Mouse (Mus musculus): ENCODE measurements around the gene Gm42688. TPM values are rescaled to one million over a fixed set of nuclear protein-coding genes. Genes with fewer than 3 reads are reported as not detected.

Gene Gm42688
- total and polyA plus RNA-seq, 3 experiments, result 1.2 to 1.6 (median 1.3) TPM

GRCm38 (mm10) chr6:83142211-83142731 is 40.9 kb downstream of the Gm42688 start:
- DNase-seq (ENCODE audit: extremely low read depth), result no peak
- no peak overlapping the region for H3K9ac ChIP-seq (ENCODE audit: insufficient read depth, low read depth)
- H3K36me3 ChIP-seq (replicated peaks in 1 of 2; ENCODE audit: control insufficient read depth in 1 of 2, insufficient read depth in 1 of 2, low read length in 1 of 2), result no peaks in the 10 kb centered on the region
- no peaks in the 10 kb centered on the region for H3K9me3 ChIP-seq (replicated peaks; ENCODE audit: low read length)
- dilution Hi-C loops (cut with MboI; ENCODE audit: extremely low pct_ligation_motif_present, extremely low pct_unique_long_range_greater_than_20kb, low sequenced_read_pairs) (no loop called here), in situ Hi-C loops (cut with MboI; ENCODE audit: low pct_ligation_motif_present, low pct_unique_long_range_greater_than_20kb, low sequenced_read_pairs) (no loop called here)
- H3K4me3 ChIP-seq (replicated peaks in 1 of 3; ENCODE audit: low read depth in 2 of 3, low read length in 2 of 3, poor library complexity in 1 of 3), result no peak overlapping the region
- H3K79me2 ChIP-seq (replicated peaks; ENCODE audit: control insufficient read depth, extremely low read depth, insufficient read depth, poor library complexity, severe bottlenecking), result no peaks in the 10 kb centered on the region
- H3K4me1 ChIP-seq (ENCODE audit: control insufficient read depth in 1 of 2, insufficient read depth in 2 of 2), result peaks cover 9 to 14% of the 10 kb centered on the region in 2 experiments; a peak in 3 of 4 replicates
- H3K4me2 ChIP-seq (ENCODE audit: insufficient read depth, low read depth, poor library complexity, severe bottlenecking), result no peak overlapping the region
- TF ChIP-seq SMC3 (IDR thresholded peaks at IDR 0.05; ENCODE audit: low read depth, low read length) (no peak), RCOR1 (conservative IDR thresholded peaks at IDR 0.05; ENCODE audit: low read depth, low read length) (no peak), TBP (conservative IDR thresholded peaks at IDR 0.05; ENCODE audit: low read depth, low read length) (no peak), NRF1 (IDR thresholded peaks at IDR 0.05; ENCODE audit: low read depth, low read length) (no peak), CTCF (conservative IDR thresholded peaks at IDR 0.05 in 1 of 2, IDR thresholded peaks at IDR 0.05 in 1 of 2; ENCODE audit: low read depth in 2 of 2, low read length in 2 of 2) (no peak), CHD1 (IDR thresholded peaks at IDR 0.05; ENCODE audit: low read depth, low read length) (no peak), MXI1 (IDR thresholded peaks at IDR 0.05; ENCODE audit: low read depth, low read length) (no peak), USF2 (conservative IDR thresholded peaks at IDR 0.05; ENCODE audit: low read depth, low read length) (no peak), EP300 (IDR thresholded peaks at IDR 0.05; ENCODE audit: low read length) (no peak), BHLHE40 (IDR thresholded peaks at IDR 0.05; ENCODE audit: low read depth, low read length) (no peak), MAZ (IDR thresholded peaks at IDR 0.05; ENCODE audit: low read depth, low read length) (no peak), E2F4 (IDR thresholded peaks at IDR 0.05; ENCODE audit: insufficient replicate concordance, low read depth, low read length) (no peak), POLR2AphosphoS2 (IDR thresholded peaks at IDR 0.05; ENCODE audit: low read depth, low read length) (no peak), IRF4 (IDR thresholded peaks at IDR 0.05; ENCODE audit: low read depth, low read length) (no peak), SIN3A (IDR thresholded peaks at IDR 0.05; ENCODE audit: low read length) (no peak)
- H3K27me3 ChIP-seq (replicated peaks), result peaks cover 2% of the 10 kb centered on the region
- no peak overlapping the region for H3K27ac ChIP-seq (ENCODE audit: insufficient read depth, low read depth)

GRCm38 (mm10) chr6:83142886-83143285 is 41.5 kb downstream of the Gm42688 start:
- H3K4me1 ChIP-seq (ENCODE audit: control insufficient read depth in 1 of 2, insufficient read depth in 2 of 2), result peaks cover 4 to 11% of the 10 kb centered on the region in 2 experiments; a peak in 3 of 4 replicates
- TF ChIP-seq IRF4 (IDR thresholded peaks at IDR 0.05; ENCODE audit: low read depth, low read length), result no peak
- no peak for TF ChIP-seq MAZ (IDR thresholded peaks at IDR 0.05; ENCODE audit: low read depth, low read length)
- no peak for TF ChIP-seq ZC3H11A (IDR thresholded peaks at IDR 0.05; ENCODE audit: low read depth, low read length)
- no peak for TF ChIP-seq ZKSCAN1 (IDR thresholded peaks at IDR 0.05; ENCODE audit: borderline replicate concordance, low read depth, low read length)
- TF ChIP-seq POLR2A (IDR thresholded peaks at IDR 0.05; ENCODE audit: low read depth, low read length), result no peak
- TF ChIP-seq MYC (IDR thresholded peaks at IDR 0.05; ENCODE audit: low read depth, low read length), result no peak
- H3K4me2 ChIP-seq (ENCODE audit: insufficient read depth, low read depth, poor library complexity, severe bottlenecking), result no peak overlapping the region
- peaks cover 2% of the 10 kb centered on the region for H3K27me3 ChIP-seq (replicated peaks)
- in situ Hi-C loops (cut with MboI; ENCODE audit: low pct_ligation_motif_present, low pct_unique_long_range_greater_than_20kb, low sequenced_read_pairs) (no loop called here), dilution Hi-C loops (cut with MboI; ENCODE audit: extremely low pct_ligation_motif_present, extremely low pct_unique_long_range_greater_than_20kb, low sequenced_read_pairs) (no loop called here)
- no peak overlapping the region for H3K27ac ChIP-seq (ENCODE audit: insufficient read depth, low read depth)
- no peaks in the 10 kb centered on the region for H3K36me3 ChIP-seq (replicated peaks in 1 of 2; ENCODE audit: control insufficient read depth in 1 of 2, insufficient read depth in 1 of 2, low read length in 1 of 2)
- no peak overlapping the region for H3K4me3 ChIP-seq (replicated peaks in 1 of 3; ENCODE audit: low read depth in 2 of 3, low read length in 2 of 3, poor library complexity in 1 of 3)
- DNase-seq (ENCODE audit: extremely low read depth), result no peak
- no peaks in the 10 kb centered on the region for H3K9me3 ChIP-seq (replicated peaks; ENCODE audit: low read length)
- H3K9ac ChIP-seq (ENCODE audit: insufficient read depth, low read depth), result no peak overlapping the region
- H3K79me2 ChIP-seq (replicated peaks; ENCODE audit: control insufficient read depth, extremely low read depth, insufficient read depth, poor library complexity, severe bottlenecking), result no peaks in the 10 kb centered on the region
